Mouse (Mus musculus) testis, adult 2 months (tissue): ENCODE measurements around the gene Vwa8. TPM values are rescaled to one million over a fixed set of nuclear protein-coding genes. Genes with fewer than 3 reads are reported as not detected.

Experiments used
- H3K27ac ChIP-seq: fragments of 200-500 bp; 2 replicates; pipeline ENCODE4 v1.5.1; 2012; ENCODE audit warnings: low read depth, low read length; ENCODE audit not compliant: control insufficient read depth, insufficient read depth
- H3K27me3 ChIP-seq: fragments of 200-500 bp; 2 replicates; pipeline ENCODE4 v1.6.1; 2012; ENCODE audit warnings: mild to moderate bottlenecking, low read length, moderate library complexity; ENCODE audit not compliant: control insufficient read depth, insufficient read depth
- H3K36me3 ChIP-seq: fragments of 200-500 bp; 2 replicates; pipeline ENCODE4 v1.6.1; 2012; ENCODE audit warnings: mild to moderate bottlenecking, low read length; ENCODE audit not compliant: control insufficient read depth, insufficient read depth
- H3K4me1 ChIP-seq: fragments of 200-500 bp; 2 replicates; pipeline ENCODE4 v1.6.1; 2012; ENCODE audit warnings: low read length; ENCODE audit not compliant: control insufficient read depth, insufficient read depth
- H3K4me3 ChIP-seq: fragments of 200-500 bp; 2 replicates; pipeline ENCODE4 v1.5.1; 2012; ENCODE audit warnings: low read depth, mild to moderate bottlenecking, low read length, moderate library complexity, mixed read lengths; ENCODE audit not compliant: control insufficient read depth
- CTCF ChIP-seq: fragments of 200-500 bp; IDR thresholded peaks from 2 replicates; pipeline ENCODE4 v1.5.1; 2012; ENCODE audit warnings: low read depth, mild to moderate bottlenecking, inconsistent platforms, low read length, moderate library complexity; ENCODE audit not compliant: control insufficient read depth, insufficient read depth, insufficient replicate concordance
- POLR2A ChIP-seq: fragments of 200-500 bp; IDR thresholded peaks from 2 replicates; pipeline ENCODE4 v1.6.1; 2012; ENCODE audit warnings: low read depth, mild to moderate bottlenecking, inconsistent platforms, low read length, moderate library complexity; ENCODE audit not compliant: control insufficient read depth
- polyA plus RNA-seq: library from polyadenylated mRNA; depleted of rRNA; stranded (reverse); fragments of >200 nt; gene quantifications from 2 replicates; pipeline ENCODE4 v1.2.3, GENCODE M21; 2012

Vwa8 gene
- polyA plus RNA-seq, 1 experiment: 15.6 TPM

DNA sequence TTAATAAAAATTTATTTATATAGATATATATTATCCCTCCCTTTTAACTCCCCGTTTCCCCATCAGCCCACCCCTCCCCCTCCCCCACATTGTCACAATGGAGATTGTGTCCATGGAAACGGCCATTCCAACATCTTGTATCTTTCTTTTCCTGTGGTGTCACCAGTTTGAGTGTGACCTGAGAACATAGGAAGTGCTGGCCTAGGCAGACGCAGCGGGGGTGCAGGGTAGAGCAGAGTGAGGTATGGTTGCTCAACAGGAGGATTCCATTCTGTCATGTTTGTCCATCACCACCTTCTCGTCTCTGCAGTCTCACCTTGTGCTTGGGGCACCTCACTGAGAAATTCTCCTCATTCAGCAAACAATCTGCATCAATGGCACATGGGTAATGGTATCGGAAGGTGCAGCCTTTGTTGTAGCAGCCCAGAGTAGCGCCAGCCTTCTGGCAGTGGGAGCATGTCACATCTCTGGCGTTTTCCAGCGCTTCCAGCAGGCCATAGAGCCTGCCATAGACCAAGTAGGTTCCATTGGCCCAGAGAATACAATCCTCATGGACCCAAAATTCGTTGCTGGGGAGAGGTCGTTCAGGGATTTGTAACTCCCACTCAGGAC, 363.6 kb downstream of the Vwa8 start:
- TF ChIP-seq POLR2A: peak; percentile 60; the same call in 1 of the 2 replicates
- TF ChIP-seq CTCF: no peak
- H3K27ac ChIP-seq: no peak overlapping the region
- no peaks in the 10 kb centered on the region for H3K36me3 ChIP-seq

DNA sequence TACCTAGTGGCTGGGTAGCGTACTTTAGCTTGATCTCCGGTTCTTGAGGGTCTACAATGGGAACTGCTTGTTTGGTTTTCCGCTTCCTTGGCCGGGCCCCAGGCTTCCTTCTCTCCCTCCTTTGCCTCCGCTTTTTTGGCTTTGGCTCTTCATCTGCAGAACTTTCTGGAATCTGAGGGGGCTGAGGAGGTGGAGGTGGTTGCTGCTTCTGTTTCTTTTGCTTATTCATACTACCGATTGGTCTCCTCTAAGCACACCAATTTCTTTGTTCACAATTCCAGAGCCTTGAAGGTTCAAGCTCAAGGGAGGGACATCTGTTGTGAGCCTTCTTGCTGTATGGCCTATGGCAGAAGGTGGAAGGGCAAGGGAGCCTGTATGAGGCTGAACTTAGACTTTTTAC, 365.3 kb downstream of the Vwa8 start:
- no peaks in the 10 kb centered on the region for H3K27me3 ChIP-seq
- peak overlapping the region; percentile 94 for H3K4me3 ChIP-seq
- no peaks in the 10 kb centered on the region for H3K36me3 ChIP-seq
- peaks cover 7% of the 10 kb centered on the region for H3K4me1 ChIP-seq
- no peak overlapping the region for H3K27ac ChIP-seq
- TF ChIP-seq CTCF (no peak), POLR2A (no peak)

More for the DNA sequence above, 363.6 kb downstream of the Vwa8 start:
- Histone ChIP-seq H3K27me3 (no peaks in the 10 kb centered on the region), H3K4me3 (peak overlapping the region; percentile 94), H3K4me1 (peaks cover 7% of the 10 kb centered on the region)

DNA sequence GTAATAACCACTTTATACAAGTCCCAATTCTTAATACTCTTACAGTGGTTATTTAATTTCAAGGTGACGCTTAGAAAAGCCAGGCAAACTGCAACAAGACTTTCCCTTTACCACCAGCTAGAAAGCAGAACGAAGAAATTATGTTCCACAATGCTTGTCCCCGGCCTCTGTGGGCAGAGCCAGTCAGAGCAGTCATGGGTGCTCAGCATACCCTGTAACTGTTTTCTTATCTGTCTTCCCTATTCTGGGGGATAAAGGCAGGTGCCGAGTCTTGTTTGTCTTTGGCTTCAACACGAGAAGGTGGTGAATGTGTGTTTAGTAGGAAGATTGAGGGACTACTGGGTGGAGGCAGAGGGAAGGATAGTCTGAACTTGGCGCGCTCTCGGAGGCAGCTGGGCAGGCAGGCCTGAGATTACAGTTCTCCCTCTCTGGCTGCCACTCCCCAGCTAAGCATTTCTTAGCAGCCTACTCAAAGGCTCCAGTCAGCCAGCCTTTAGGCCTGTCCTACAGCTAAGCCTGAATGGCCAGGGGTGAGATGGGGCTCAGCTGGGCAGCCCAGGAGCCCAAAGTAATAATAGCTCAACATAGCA, 365.9 kb downstream of the Vwa8 start:
- H3K36me3 ChIP-seq: no peaks in the 10 kb centered on the region
- H3K4me3 ChIP-seq: peak overlapping the region; percentile 94
- TF ChIP-seq POLR2A (no peak), CTCF (no peak)
- H3K4me1 ChIP-seq: peaks cover 7% of the 10 kb centered on the region
- H3K27ac ChIP-seq: no peak overlapping the region
- no peaks in the 10 kb centered on the region for H3K27me3 ChIP-seq

DNA sequence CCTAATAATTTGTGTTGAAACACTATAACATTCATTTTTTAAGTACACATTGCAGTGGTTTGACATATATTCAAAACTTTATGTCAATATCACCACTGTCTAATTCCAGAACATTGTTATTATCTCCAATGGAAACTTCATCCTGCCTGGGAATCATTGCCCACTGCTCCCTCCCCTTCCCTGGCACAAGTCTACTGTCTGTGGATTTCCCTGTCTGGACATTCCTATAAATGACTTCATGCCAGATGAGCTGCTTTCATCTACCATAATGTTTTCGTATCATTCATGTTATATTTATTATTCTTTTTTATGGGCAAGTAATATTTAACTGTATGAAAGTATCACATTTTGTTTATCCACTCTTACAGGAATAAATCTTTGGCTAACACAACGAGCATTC, 367.5 kb downstream of the Vwa8 start:
- TF ChIP-seq POLR2A: no peak
- TF ChIP-seq CTCF: no peak
- peaks cover 7% of the 10 kb centered on the region for H3K4me1 ChIP-seq
- no peaks in the 10 kb centered on the region for H3K27me3 ChIP-seq
- H3K4me3 ChIP-seq: no peak overlapping the region
- no peak overlapping the region for H3K27ac ChIP-seq
- no peaks in the 10 kb centered on the region for H3K36me3 ChIP-seq

DNA sequence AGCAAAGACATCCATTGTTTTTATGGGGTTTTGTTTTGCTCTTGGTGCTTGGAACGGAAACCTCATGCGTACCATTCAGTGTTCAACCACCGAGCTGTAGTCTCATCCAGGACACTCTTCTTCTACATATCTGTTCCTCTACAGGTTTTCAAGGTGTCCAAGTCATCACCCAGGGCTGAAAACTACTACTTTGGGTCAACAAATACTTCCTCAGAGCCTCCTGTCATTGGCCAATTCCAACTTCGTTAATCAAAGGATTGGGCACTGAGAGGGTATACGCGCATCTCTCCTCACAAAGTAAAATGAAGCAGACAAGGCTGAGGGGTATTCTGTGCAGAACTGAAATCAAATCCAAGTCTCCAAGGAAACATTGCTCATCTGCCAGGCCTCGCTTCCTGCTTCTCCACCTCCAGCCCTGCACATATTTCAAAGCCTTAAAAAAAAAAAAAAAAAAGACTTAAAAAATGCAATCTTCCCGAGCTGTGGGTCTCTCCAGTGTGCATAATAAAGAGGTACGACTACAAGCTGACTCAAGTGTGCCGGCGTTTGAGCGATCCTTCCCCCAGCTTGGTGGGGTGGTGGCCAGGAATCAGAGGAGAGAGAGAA, 374.7 kb downstream of the Vwa8 start:
- no peak overlapping the region for H3K4me3 ChIP-seq
- TF ChIP-seq CTCF (no peak), POLR2A (no peak)
- H3K36me3 ChIP-seq: no peaks in the 10 kb centered on the region
- no peaks in the 10 kb centered on the region for H3K4me1 ChIP-seq
- no peak overlapping the region for H3K27ac ChIP-seq
- H3K27me3 ChIP-seq: no peaks in the 10 kb centered on the region

DNA sequence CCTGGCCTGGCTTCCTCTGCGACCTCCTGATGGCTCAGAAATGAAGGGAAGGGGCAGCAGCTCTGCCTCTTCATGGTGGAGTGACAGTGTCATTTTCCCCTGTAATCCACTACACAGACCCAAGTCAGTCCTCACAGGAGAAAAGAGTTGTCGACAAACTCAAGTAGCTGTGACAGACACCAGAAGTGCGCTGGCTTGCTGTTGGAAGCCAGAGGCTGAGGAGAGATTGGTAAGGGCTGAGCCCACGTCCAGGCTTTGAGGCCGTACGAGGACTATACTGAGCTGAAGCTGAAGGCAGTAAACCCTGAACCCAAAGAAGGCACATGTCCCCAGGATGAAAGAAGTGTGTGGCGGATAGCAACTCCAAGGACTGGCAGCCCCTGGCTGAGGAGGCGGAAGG, 376.6 kb downstream of the Vwa8 start:
- no peaks in the 10 kb centered on the region for H3K36me3 ChIP-seq
- no peak overlapping the region for H3K27ac ChIP-seq
- H3K4me3 ChIP-seq: no peak overlapping the region
- H3K27me3 ChIP-seq: no peaks in the 10 kb centered on the region
- H3K4me1 ChIP-seq: no peaks in the 10 kb centered on the region
- TF ChIP-seq CTCF (no peak), POLR2A (no peak)

DNA sequence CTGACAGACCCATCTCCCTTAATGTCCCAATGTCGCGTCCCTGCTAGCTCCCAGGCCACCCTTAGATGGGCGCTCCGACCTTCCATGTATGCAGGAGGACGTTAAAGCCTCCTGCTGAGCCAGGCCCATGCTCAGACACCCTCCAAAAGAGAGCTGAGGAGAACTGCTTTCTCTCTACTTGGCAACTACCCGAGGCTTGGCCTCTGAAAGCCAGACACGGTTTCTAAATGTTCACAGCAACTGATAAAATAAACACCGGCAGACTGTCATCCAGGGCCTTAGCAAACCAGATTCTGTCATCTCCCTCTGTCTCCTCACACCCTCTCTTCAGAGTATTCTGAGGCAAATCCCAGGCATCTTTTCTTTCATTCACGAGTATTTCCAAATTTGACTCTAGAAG, 377.2 kb downstream of the Vwa8 start:
- Histone ChIP-seq H3K27ac (no peak overlapping the region), H3K27me3 (no peaks in the 10 kb centered on the region), H3K4me3 (no peak overlapping the region), H3K4me1 (no peaks in the 10 kb centered on the region), H3K36me3 (no peaks in the 10 kb centered on the region)
- no peak for TF ChIP-seq POLR2A
- no peak for TF ChIP-seq CTCF
